Mouse (Mus musculus): ENCODE data around the gene Mlec. TPM values are rescaled to one million over a fixed set of nuclear protein-coding genes. Genes with fewer than 3 reads are reported as not detected.

Mlec gene
- total and polyA plus RNA-seq, 3 experiments, result 156 to 167 TPM; not detected in 1

GRCm38 (mm10) chr5:115160655-115161054, 2.7 kb upstream of the Mlec start (continued):
- TF ChIP-seq POLR2AphosphoS2 (IDR thresholded peaks at IDR 0.05; ENCODE audit: low read length), result no peak
- no peak for TF ChIP-seq NRF1 (IDR thresholded peaks at IDR 0.05; ENCODE audit: insufficient read depth, low read depth, low read length, poor library complexity, severe bottlenecking)
- TF ChIP-seq SMC3 (IDR thresholded peaks at IDR 0.05; ENCODE audit: low read depth, low read length), result no peak
- no peak for TF ChIP-seq CHD2 (IDR thresholded peaks at IDR 0.05; ENCODE audit: low read length)
- no peak for TF ChIP-seq E2F4 (IDR thresholded peaks at IDR 0.05; ENCODE audit: borderline replicate concordance, low read depth, low read length)
- no peak for TF ChIP-seq MYB (IDR thresholded peaks at IDR 0.05; ENCODE audit: low read depth, low read length)
- peak; percentile 36 to 57; a peak in 1 of 4 replicates for TF ChIP-seq POLR2A (IDR thresholded peaks at IDR 0.05; ENCODE audit: control insufficient read depth in 1 of 2, insufficient read depth in 1 of 2, low read depth in 1 of 2, low read length in 2 of 2, poor library complexity in 1 of 2)
- no peak for TF ChIP-seq MEF2A (IDR thresholded peaks at IDR 0.05; ENCODE audit: extremely low read depth, insufficient replicate concordance, low read depth, low read length, poor library complexity, severe bottlenecking)

GRCm38 (mm10) chr5:115159165-115159564, 1.2 kb upstream of the Mlec start:
- H3K9ac ChIP-seq (ENCODE audit: control insufficient read depth, low read depth, low read length, poor library complexity, severe bottlenecking), result peak overlapping the region; percentile 90
- H3K27me3 ChIP-seq (ENCODE audit: control insufficient read depth in 1 of 2, insufficient read depth in 2 of 2, low read length in 2 of 2), result no peaks in the 10 kb centered on the region
- H3K4me3 ChIP-seq (ENCODE audit: control insufficient read depth in 1 of 2, insufficient read depth in 1 of 2, low read depth in 2 of 2, low read length in 2 of 2), result peak overlapping the region; percentile 73 to 85
- no peak for DNase-seq (ENCODE audit: low read depth, low spot score)
- H3K27ac ChIP-seq (ENCODE audit: control insufficient read depth, low read depth, low read length), result peak overlapping the region; percentile 78
- peaks cover 43% of the 10 kb centered on the region for H3K79me2 ChIP-seq (ENCODE audit: control insufficient read depth, insufficient read depth, low read length, poor library complexity)
- TF ChIP-seq RCOR1 (IDR thresholded peaks at IDR 0.05; ENCODE audit: low read depth, low read length), result no peak
- no peak for TF ChIP-seq BHLHE40 (IDR thresholded peaks at IDR 0.05; ENCODE audit: borderline replicate concordance, low read depth, low read length)
- no peak for TF ChIP-seq TCF12 (IDR thresholded peaks at IDR 0.05; ENCODE audit: low read depth, low read length)
- TF ChIP-seq JUND (IDR thresholded peaks at IDR 0.05; ENCODE audit: low read depth, low read length), result no peak
- no peak for TF ChIP-seq NRF1 (IDR thresholded peaks at IDR 0.05; ENCODE audit: insufficient read depth, low read depth, low read length, poor library complexity, severe bottlenecking)
- TF ChIP-seq POLR2AphosphoS2 (IDR thresholded peaks at IDR 0.05; ENCODE audit: low read length), result no peak
- TF ChIP-seq KAT2A (conservative IDR thresholded peaks at IDR 0.05; ENCODE audit: low read depth, low read length), result no peak
- no peak for TF ChIP-seq USF2 (IDR thresholded peaks at IDR 0.05; ENCODE audit: borderline replicate concordance in 1 of 2, insufficient read depth in 1 of 2, low read depth in 1 of 2, low read length in 2 of 2)
- TF ChIP-seq HCFC1 (IDR thresholded peaks at IDR 0.05; ENCODE audit: low read depth, low read length), result no peak
- no peaks in the 10 kb centered on the region for H3K9me3 ChIP-seq (replicated peaks; ENCODE audit: insufficient read depth, low read length)
- H3K36me3 ChIP-seq (ENCODE audit: control insufficient read depth in 1 of 2, insufficient read depth in 2 of 2, low read length in 2 of 2), result peaks cover 0 to 30% of the 10 kb centered on the region in 2 experiments; a peak in 2 of 4 replicates
- H3K4me1 ChIP-seq (ENCODE audit: control insufficient read depth in 1 of 2, insufficient read depth in 2 of 2, low read length in 2 of 2), result peaks cover 7 to 33% of the 10 kb centered on the region in 2 experiments

- peak overlapping the region; percentile 92 for H3K9ac ChIP-seq (ENCODE audit: control insufficient read depth, low read depth, low read length, poor library complexity, severe bottlenecking)
- peak overlapping the region; percentile 79 to 87 for H3K4me3 ChIP-seq (ENCODE audit: control insufficient read depth in 1 of 2, insufficient read depth in 1 of 2, low read depth in 2 of 2, low read length in 2 of 2)
- H3K9me3 ChIP-seq (replicated peaks; ENCODE audit: insufficient read depth, low read length), result no peaks in the 10 kb centered on the region
- H3K27me3 ChIP-seq (ENCODE audit: control insufficient read depth in 1 of 2, insufficient read depth in 2 of 2, low read length in 2 of 2), result no peaks in the 10 kb centered on the region
- peaks cover 64% of the 10 kb centered on the region for H3K79me2 ChIP-seq (ENCODE audit: control insufficient read depth, insufficient read depth, low read length, poor library complexity)
- DNase-seq (ENCODE audit: low read depth, low spot score), result peak; percentile 64
- H3K36me3 ChIP-seq (ENCODE audit: control insufficient read depth in 1 of 2, insufficient read depth in 2 of 2, low read length in 2 of 2), result peaks cover 2 to 40% of the 10 kb centered on the region in 2 experiments; a peak in 3 of 4 replicates
- peaks cover 7 to 37% of the 10 kb centered on the region in 2 experiments for H3K4me1 ChIP-seq (ENCODE audit: control insufficient read depth in 1 of 2, insufficient read depth in 2 of 2, low read length in 2 of 2)
- no peak for TF ChIP-seq POLR2AphosphoS2 (IDR thresholded peaks at IDR 0.05; ENCODE audit: low read length)
- no peak for TF ChIP-seq EP300 (IDR thresholded peaks at IDR 0.05; ENCODE audit: low read depth in 1 of 2, low read length in 2 of 2)
- no peak for TF ChIP-seq GABPA (IDR thresholded peaks at IDR 0.05; ENCODE audit: low read depth, low read length)
- TF ChIP-seq MYC (IDR thresholded peaks at IDR 0.05; ENCODE audit: low read depth, low read length), result 0 out of 2 replicates have a peak, but pooled peaks have one; percentile 5
- no peak for TF ChIP-seq ZMIZ1 (IDR thresholded peaks at IDR 0.05; ENCODE audit: low read depth, low read length)
- no peak for TF ChIP-seq RAD21 (IDR thresholded peaks at IDR 0.05; ENCODE audit: low read depth, low read length)
- no peak for TF ChIP-seq USF1 (IDR thresholded peaks at IDR 0.05; ENCODE audit: low read depth, low read length)
- peak; percentile 89 for TF ChIP-seq ZNF384 (IDR thresholded peaks at IDR 0.05; ENCODE audit: low read depth, low read length)
- no peak for TF ChIP-seq BHLHE40 (IDR thresholded peaks at IDR 0.05; ENCODE audit: borderline replicate concordance, low read depth, low read length)
- no peak for TF ChIP-seq ELF1 (IDR thresholded peaks at IDR 0.05; ENCODE audit: low read depth, low read length)
- peak overlapping the region; percentile 73 for H3K27ac ChIP-seq (ENCODE audit: control insufficient read depth, low read depth, low read length)
Measured at GRCm38 (mm10) chr5:115156933-115157589, 918 bp downstream of the Mlec start.
